Mouse (Mus musculus) inflammation-experienced regulatory T-cells, adult 16 weeks (primary cell): ENCODE data around the gene Notum. TPM values are rescaled to one million over a fixed set of nuclear protein-coding genes. Genes with fewer than 3 reads are reported as not detected.

Experiments
- polyA plus RNA-seq: library from polyadenylated mRNA; unstranded; fragments of 100-300 nt; shearing (Covaris generic); gene quantifications from one replicate; pipeline ENCODE4 v1.2.1, GENCODE M21; 2017

The Notum gene
- polyA plus RNA-seq: not detected

DNA sequence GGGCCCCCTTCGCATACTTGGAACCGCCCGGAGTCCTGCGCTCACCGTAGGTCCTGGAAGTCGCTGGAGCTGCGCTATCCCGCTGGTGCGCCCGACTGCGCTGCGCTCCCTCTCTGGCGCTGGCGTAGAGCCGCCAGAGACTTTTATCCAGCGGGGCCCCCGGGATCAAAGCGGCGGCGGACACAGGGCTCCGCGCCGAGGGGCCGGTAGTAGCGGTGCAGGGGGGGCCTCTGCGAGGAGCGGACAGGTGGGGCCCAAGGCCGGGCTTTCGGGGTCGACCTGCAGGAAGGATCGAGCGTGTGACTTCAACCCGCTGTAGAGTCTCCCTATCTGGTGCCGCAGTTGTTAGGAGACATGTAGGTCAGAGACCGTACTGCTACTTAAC is at the start of gene Notum:
Gene Notum (minus strand): TSS at position 100 of the 385 bp plus-strand sequence.

DNA sequence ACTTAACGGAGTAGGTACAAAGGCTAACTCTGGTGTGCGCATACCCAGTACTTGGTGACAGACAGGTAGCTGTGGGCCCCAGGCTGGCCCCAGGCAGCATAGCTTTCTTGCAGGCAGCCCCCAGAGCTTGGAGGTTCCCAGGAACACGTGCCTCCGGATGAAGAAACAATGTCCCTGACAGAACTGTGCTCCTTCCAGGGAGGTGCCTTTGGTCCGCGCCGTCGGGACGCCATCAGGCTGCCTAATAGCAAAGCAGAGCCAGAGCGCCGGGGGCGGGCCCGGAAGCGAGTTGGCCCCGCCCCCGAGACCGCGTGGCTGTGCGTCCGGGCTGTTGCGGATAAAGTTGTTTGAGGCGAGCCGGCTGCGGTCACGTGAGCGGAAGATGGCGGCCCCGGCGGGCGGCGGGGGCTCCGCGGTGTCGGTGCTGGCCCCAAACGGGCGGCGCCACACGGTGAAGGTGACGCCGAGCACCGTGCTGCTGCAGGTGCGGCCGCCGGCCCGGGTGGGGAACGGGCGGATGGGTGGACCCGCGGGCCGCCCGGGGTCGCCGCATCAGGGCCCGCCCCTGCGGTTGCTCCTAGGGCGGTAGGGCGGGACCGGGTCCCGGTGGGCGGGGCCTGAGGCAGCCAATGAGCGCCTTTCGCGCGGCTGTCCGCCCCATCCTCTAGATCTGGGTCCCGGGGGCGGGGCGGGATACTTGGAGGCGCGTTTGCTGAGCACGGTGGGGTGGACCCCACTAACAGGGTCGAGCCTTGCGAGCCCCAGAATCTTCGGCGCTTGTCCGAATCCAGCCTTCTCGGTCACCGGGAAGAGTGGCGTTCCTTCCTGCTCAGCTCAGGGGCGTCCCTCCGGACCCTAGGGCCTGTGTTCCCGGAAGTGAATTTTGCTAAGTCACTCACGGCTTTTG is 12.0 kb upstream of the Notum start, which contains the start of gene Aspscr1:
Gene Aspscr1 (plus strand): TSS at position 287 of the 907 bp plus-strand sequence.

DNA sequence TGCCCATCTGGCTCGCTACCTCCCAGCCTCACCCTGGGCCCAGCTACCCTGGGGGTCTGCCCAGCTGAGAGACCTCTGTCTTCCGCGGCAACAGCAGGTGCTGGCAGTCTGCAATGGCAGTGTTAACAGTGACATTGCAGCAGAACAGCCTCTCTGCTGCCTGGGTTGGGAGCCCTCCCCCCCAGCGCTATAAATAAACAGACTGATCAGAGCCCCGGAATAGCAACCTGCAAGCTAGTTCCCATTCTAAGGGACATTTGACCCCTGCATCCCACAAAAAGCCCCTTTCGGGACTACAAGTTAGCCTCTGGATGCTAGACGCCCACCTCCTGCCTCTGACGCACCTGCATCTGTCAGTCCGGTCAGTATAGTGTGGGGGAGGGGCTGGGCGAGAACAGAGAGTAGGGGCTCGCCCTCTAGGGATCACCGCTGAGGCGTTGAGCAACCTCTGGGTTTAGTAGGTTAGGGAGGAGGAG is 12.9 kb downstream of the Notum start, which contains the start of gene Myadml2:
Gene Myadml2 (minus strand): TSS at position 158 of the 476 bp plus-strand sequence.

DNA sequence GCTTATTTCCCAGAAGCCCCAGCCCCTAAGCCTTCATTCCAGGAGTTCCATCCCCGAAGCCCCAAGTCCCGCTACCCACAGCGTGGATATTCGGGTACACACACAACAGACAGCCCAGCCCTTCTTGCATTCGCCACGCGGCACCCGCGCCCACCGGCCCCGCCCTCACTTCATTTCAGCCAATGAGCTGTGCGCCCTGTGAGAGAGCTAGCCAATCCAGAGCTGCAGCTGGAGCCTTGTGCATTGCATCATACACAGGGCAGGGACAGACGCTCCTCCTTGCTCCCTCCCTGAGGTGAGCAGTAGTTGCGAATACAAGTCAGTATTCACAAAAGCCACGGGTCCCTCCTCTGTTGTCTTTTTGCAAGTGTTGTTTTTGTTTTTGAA is 17.4 kb downstream of the Notum start, which contains the start of gene Pycr1:
Gene Pycr1 (minus strand): TSS at position 169 of the 387 bp plus-strand sequence.

DNA sequence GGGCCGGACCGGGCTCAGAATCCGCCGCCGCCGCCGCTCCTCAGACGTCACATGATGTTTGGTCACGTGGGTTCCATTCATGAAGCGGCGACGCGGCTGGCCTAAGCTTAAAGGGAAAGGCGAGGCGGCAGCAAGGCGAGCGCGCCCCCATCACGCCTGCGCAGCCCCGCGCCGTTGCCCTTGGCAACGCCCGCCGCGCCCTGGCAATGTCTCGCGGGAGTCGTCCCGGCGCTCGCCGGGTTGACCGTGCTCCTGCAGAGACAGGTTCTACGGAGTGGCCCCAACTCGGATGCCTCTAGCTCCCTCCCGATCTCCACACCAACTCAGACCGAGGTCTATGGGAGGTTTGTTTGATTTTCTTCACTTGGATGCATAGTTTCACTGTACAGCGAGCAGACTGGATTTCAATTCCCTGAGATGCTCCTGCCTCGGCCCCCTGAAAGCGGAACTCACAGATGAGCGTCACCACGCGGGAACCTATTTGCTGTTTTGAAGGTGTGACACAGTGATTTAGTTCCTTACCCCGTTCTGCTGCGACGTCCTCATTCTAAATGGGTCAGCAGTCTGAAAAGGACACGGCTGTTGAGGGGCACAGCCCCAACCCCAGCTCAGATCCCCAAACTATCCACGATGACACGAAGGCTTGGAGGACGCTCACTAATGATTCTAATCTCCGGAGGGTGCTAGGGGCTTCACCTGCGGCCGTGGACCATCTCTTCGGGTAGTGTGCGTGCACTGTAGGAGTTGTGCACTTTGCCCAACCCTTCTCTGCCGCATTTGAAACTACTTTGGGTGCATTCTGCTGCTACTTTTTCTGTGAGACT is 27.2 kb downstream of the Notum start, which contains the start of gene Mafg:
Gene Mafg (minus strand): TSS at position 81 of the 824 bp plus-strand sequence.

DNA sequence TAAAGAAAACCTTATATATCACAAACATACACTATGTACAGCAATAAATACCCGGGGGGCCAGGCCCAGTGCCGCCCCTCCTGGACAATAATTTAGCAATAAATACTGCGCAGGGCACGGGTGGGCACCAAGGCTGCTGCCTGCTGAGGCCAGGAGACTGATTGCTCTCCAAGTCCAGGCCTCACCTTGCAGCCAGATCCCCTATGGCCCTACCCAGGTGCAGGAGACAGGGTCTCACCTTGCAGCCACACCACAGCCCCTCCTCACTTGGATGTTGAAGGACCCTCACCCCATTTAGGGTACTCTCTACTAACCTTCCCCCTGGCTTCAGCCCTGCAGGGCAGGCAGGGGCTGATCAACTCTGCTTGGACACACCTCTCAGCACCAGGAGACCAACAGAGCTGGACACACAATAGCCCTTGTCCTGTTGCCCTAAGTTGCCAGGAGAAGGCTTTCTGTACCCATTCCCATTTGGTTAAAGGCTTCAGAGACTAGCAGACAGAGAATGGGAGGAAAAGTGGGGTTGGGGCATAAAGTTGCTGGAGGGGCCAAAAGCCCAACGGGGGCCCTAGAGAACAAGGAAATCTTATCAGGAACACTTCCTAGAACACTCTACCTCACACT is 35.7 kb downstream of the Notum start, which contains the start of gene Sirt7:
Gene Sirt7 (minus strand): TSS at position 89 of the 624 bp plus-strand sequence.

DNA sequence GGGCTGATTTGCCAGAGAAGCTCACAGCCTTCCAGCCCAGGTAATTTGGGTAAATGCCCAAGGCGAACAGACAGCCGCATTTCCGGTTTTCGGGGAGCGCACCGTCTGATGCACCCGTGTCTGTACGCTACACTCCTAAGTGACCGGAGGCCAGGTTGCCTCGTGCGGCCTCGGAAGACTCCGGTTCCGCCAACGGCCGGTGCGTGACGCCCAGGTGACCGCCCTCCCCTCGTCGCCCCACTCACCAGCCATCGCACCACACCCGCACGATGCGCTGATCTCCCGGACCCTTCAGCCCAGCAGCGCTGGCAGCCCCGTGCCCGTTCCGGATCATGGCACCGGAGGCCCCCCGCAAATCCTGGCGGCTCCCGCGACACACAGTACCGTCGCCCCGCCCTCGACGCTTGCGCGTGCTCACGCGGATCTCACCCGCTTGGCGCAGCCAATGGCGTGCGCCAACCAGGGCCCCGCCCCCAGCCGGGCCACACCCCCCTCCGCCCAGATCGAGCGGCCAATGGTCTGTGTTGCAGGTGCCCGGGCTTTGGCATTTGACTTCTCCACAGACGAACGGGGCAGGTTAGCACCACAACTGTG is 43.4 kb downstream of the Notum start, which contains the start of gene Pcyt2:
Gene Pcyt2 (minus strand): TSS at position 418 of the 594 bp plus-strand sequence.

DNA sequence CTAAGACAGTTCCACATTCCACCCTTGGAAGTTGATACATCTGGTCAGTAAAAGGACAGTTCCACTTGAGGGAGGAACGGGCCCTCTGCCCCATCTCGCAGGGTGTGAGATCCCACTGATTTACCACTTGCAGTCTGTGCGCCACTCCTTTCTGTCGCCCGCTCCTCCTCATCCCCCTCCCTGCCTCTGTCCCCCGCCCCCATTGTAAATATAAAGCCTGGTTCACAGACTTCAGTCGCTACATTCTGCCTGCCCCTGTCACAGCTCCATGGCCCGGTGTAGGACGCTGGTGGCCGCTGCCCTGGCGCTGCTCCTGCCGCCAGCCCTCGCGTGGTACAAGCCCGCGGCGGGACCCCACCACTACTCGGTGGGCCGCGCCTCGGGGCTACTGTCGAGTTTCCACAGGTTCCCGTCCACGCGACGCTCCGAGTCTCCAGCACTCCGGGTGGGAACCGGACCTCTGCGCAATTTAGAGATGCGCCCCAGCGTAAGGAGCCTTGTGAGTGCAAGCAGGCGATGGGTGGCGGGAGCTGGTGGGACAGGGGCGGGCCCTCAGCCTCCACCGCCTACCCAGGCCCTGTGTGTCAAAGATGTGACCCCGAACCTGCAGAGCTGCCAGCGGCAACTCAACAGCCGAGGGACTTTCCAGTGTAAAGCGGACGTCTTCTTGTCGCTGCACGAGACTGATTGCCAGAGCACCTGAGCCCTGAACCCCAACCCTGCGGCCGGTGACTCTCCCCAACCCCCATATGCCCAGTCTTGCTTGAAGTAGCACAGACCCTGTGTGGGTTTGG is 52.5 kb downstream of the Notum start, which contains the start of gene Npb:
Gene Npb (plus strand): TSS at position 237 of the 794 bp plus-strand sequence.

Other genes with a start within 250 kb of the Notum start
- gene Nploc4, start 223.5 kb downstream of the Notum start, polyA plus RNA-seq: 13.7 TPM
- gene Tspan10, start 218.5 kb downstream of the Notum start, polyA plus RNA-seq: not detected
- 0.68 TPM for gene Pde6g, start 207.7 kb downstream of the Notum start, polyA plus RNA-seq
- gene Oxld1, start 203.1 kb downstream of the Notum start, polyA plus RNA-seq: 11.5 TPM
- 55.1 TPM for gene Ccdc137, start 203.1 kb downstream of the Notum start, polyA plus RNA-seq
- gene Arl16, start 193.6 kb downstream of the Notum start, polyA plus RNA-seq: 47.8 TPM
- gene Mrpl12, start 176.6 kb downstream of the Notum start, polyA plus RNA-seq: 76.5 TPM
- 15.4 TPM for gene Slc25a10, start 169.3 kb downstream of the Notum start, polyA plus RNA-seq
- gene Gcgr, start 130.5 kb downstream of the Notum start, polyA plus RNA-seq: not detected
- 124 TPM for gene Mcrip1, start 111.4 kb downstream of the Notum start, polyA plus RNA-seq
- gene Ppp1r27, start 110.0 kb downstream of the Notum start, polyA plus RNA-seq: not detected
- gene P4hb, start 87.9 kb downstream of the Notum start, polyA plus RNA-seq: 279 TPM
- 896 TPM for gene Arhgdia, start 79.6 kb downstream of the Notum start, polyA plus RNA-seq
- 6.6 TPM for gene Alyref, start 62.8 kb downstream of the Notum start, polyA plus RNA-seq
- 129 TPM for gene Anapc11, start 62.8 kb downstream of the Notum start, polyA plus RNA-seq
- 1.3 TPM for gene Npb, start 52.7 kb downstream of the Notum start, polyA plus RNA-seq
- 170 TPM for gene Pcyt2, start 43.2 kb downstream of the Notum start, polyA plus RNA-seq
- gene Sirt7, start 35.9 kb downstream of the Notum start, polyA plus RNA-seq: 233 TPM
- gene Mafg, start 27.6 kb downstream of the Notum start, polyA plus RNA-seq: 12.0 TPM
- 1.00 TPM for gene Pycr1, start 17.4 kb downstream of the Notum start, polyA plus RNA-seq
- gene Myadml2, start 13.0 kb downstream of the Notum start, polyA plus RNA-seq: not detected
- 141 TPM for gene Aspscr1, start 11.8 kb upstream of the Notum start, polyA plus RNA-seq
- gene Cenpx, start 52.6 kb upstream of the Notum start, polyA plus RNA-seq: 128 TPM
- 84.9 TPM for gene Lrrc45, start 52.8 kb upstream of the Notum start, polyA plus RNA-seq
- 0.27 TPM for gene Rac3, start 60.3 kb upstream of the Notum start, polyA plus RNA-seq
- 26.0 TPM for gene Dcxr, start 66.1 kb upstream of the Notum start, polyA plus RNA-seq
- gene Cbr2, start 70.9 kb upstream of the Notum start, polyA plus RNA-seq: not detected
- 34.4 TPM for gene Hmga1b, start 101.6 kb upstream of the Notum start, polyA plus RNA-seq
- 3.2 TPM for gene Rfng, start 123.0 kb upstream of the Notum start, polyA plus RNA-seq
- 168 TPM for gene Gps1, start 123.1 kb upstream of the Notum start, polyA plus RNA-seq
- 80.7 TPM for gene Dus1l, start 135.2 kb upstream of the Notum start, polyA plus RNA-seq
- 54.9 TPM for gene Fasn, start 163.4 kb upstream of the Notum start, polyA plus RNA-seq